Mouse (Mus musculus) thymus, adult 2 months (tissue): ENCODE results near the gene Troap.

Experiments
- CTCF ChIP-seq: fragments of 200-500 bp; IDR thresholded peaks from 2 replicates; pipeline ENCODE4 v1.5.1; 2012; ENCODE audit warnings: mild to moderate bottlenecking, control low read depth, low read length, moderate library complexity, borderline replicate concordance; ENCODE audit not compliant: control insufficient read depth, poor library complexity, insufficient read depth; ENCODE audit errors: extremely low read depth
- POLR2A ChIP-seq: fragments of 200-500 bp; IDR thresholded peaks from 2 replicates; pipeline ENCODE4 v1.6.1; 2012; ENCODE audit warnings: mild to moderate bottlenecking, low read length, control low read depth, moderate library complexity; ENCODE audit not compliant: control insufficient read depth, poor library complexity, insufficient read depth; ENCODE audit errors: extremely low read depth

DNA sequence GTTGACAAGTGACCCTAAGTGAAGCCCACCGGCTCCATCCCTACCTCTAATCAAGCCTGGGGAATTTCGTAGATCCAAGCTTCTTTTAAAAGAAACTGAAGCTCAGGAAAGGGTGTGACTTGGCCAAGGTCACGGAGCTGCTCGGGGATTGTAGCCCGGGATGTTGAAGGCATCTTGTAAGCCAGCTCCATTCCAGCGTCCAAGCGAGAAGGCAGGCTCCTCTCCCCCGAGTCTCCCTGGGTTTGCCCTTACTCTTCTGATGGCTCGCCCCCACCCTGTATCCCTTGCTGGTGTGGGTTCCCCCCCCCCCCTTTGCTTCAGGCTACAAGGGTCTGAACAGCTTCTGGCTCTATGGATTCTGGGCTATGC lies 24.1 kb downstream of the Troap start:
- TF ChIP-seq CTCF = no peak
- no peak for TF ChIP-seq POLR2A
